Mouse (Mus musculus): ENCODE measurements around the gene Hoxb9.

DNA sequence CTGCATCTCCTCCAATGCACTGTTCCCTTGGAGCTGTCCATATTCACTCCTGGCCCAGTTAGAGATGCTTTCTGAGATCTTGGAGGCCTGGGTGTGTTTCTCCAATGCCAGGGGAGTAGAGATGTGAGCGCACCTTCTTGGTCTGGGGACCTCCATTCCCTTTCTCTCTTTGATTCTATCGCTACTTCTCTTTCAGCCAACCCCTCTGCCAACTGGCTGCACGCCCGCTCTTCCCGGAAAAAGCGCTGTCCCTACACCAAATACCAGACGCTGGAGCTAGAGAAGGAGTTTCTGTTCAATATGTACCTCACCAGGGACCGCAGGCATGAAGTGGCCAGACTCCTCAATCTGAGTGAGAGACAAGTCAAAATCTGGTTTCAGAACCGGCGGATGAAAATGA lies 3.2 kb downstream of the Hoxb9 start:
- no peak for TF ChIP-seq POLR2A (IDR thresholded peaks at IDR 0.05; ENCODE audit: borderline replicate concordance, control insufficient read depth, low read depth, low read length)
- TF ChIP-seq CTCF (IDR thresholded peaks at IDR 0.05; ENCODE audit: control insufficient read depth, insufficient read depth, low read length), result no peak
